Mouse (Mus musculus) erythroblast, embryonic 14.5 days (primary cell): ENCODE results near the gene Hist1h2an.

ENCODE experiments used
- GATA1 ChIP-seq: IDR thresholded peaks from 2 replicates; pipeline ENCODE4 v1.6.1; 2012; ENCODE audit warnings: low read length, inconsistent platforms, mixed read lengths
- TAL1 ChIP-seq: IDR thresholded peaks from 3 replicates; pipeline ENCODE4 v1.6.1; 2012; ENCODE audit warnings: low read length, inconsistent platforms, mixed read lengths

GRCm38 (mm10) chr13:21781021-21781555 lies 5.9 kb downstream of the Hist1h2an start:
- TF ChIP-seq GATA1 (no peak), TAL1 (no peak)
